Mouse (Mus musculus) erythroblast, adult 5-6 weeks (primary cell): ENCODE data around the gene Tctex1d4. TPM values are rescaled to one million over a fixed set of nuclear protein-coding genes. Genes with fewer than 3 reads are reported as not detected.

Source experiments
- ATAC-seq: replicated peaks from 2 replicates; pipeline ENCODE4 v1.8.0; 2016; ENCODE audit warnings: moderate number of reproducible peaks, mild to moderate bottlenecking, moderate TSS enrichment, inconsistent platforms; ENCODE audit not compliant: poor library complexity, low FRiP score, severe bottlenecking
- total RNA-seq, 2 experiments: library from RNA; stranded (forward) in 1 of 2; stranded (reverse) in 1 of 2; fragments of 150-400 nt in 1 of 2; fragments of 200-764, 138-1000 nt in 1 of 2; gene quantifications; 2 replicates each; pipeline versions ENCODE4 v1.2.3 to v1.2.4; 2015 to 2017; ENCODE audit warnings: low replicate concordance in 2 of 2

The Tctex1d4 gene
- not detected in 2 replicates for total RNA-seq (2015; ENCODE audit: low replicate concordance)
- total RNA-seq (2017; ENCODE audit: low replicate concordance), result not detected in 2 replicates

- ATAC-seq, result no peak
Observed at GRCm38 (mm10) chr4:117126675-117127290, at the start of gene Tctex1d4. Gene Tctex1d4 (plus strand): TSS chr4:117126794.

GRCm38 (mm10) chr4:117087948-117088640 lies 38.5 kb upstream of the Tctex1d4 start:
- peak; percentile 14; the same call in 1 of the 2 replicates for ATAC-seq

GRCm38 (mm10) chr4:117090586-117090985 lies 36.0 kb upstream of the Tctex1d4 start:
- peak; percentile 79 for ATAC-seq

- ATAC-seq, result no peak
Observed at GRCm38 (mm10) chr4:117094626-117095361, 31.8 kb upstream of the Tctex1d4 start.

- no peak for ATAC-seq
Observed at GRCm38 (mm10) chr4:117095551-117096452, 30.8 kb upstream of the Tctex1d4 start, which contains the start of gene Ptch2. Gene Ptch2 (plus strand): TSS chr4:117096075.

GRCm38 (mm10) chr4:117096666-117097065 lies 29.9 kb upstream of the Tctex1d4 start:
- no peak for ATAC-seq

GRCm38 (mm10) chr4:117097969-117098763 lies 28.4 kb upstream of the Tctex1d4 start:
- no peak for ATAC-seq

GRCm38 (mm10) chr4:117098764-117099036 lies 27.9 kb upstream of the Tctex1d4 start:
- no peak for ATAC-seq

GRCm38 (mm10) chr4:117100036-117100435 lies 26.6 kb upstream of the Tctex1d4 start:
- no peak for ATAC-seq

- no peak for ATAC-seq
Observed at GRCm38 (mm10) chr4:117101218-117101617, 25.4 kb upstream of the Tctex1d4 start.

- ATAC-seq, result no peak
Observed at GRCm38 (mm10) chr4:117104672-117105071, 21.9 kb upstream of the Tctex1d4 start.

GRCm38 (mm10) chr4:117105127-117105526 lies 21.5 kb upstream of the Tctex1d4 start:
- ATAC-seq, result no peak

- no peak for ATAC-seq
Observed at GRCm38 (mm10) chr4:117107813-117108523, 18.6 kb upstream of the Tctex1d4 start.

GRCm38 (mm10) chr4:117108524-117108849 lies 18.1 kb upstream of the Tctex1d4 start:
- no peak for ATAC-seq

GRCm38 (mm10) chr4:117109330-117109729 lies 17.3 kb upstream of the Tctex1d4 start:
- ATAC-seq, result no peak

- no peak for ATAC-seq
Observed at GRCm38 (mm10) chr4:117110249-117110648, 16.3 kb upstream of the Tctex1d4 start.

- no peak for ATAC-seq
Observed at GRCm38 (mm10) chr4:117110985-117111384, 15.6 kb upstream of the Tctex1d4 start.

GRCm38 (mm10) chr4:117113237-117113636 lies 13.4 kb upstream of the Tctex1d4 start:
- no peak for ATAC-seq

GRCm38 (mm10) chr4:117115592-117115991 lies 11.0 kb upstream of the Tctex1d4 start:
- no peak for ATAC-seq
